Mouse (Mus musculus) C2C12 (cell line): Measurements from ENCODE around the gene Cmtr2. TPM values are rescaled to one million over a fixed set of nuclear protein-coding genes. Genes with fewer than 3 reads are reported as not detected.

ENCODE experiments used
- H3K27me3 ChIP-seq: one replicate; pipeline ENCODE4 v1.6.1; 2011; ENCODE audit not compliant: control insufficient read depth, insufficient read depth, insufficient read length
- H3K36me3 ChIP-seq: one replicate; pipeline ENCODE4 v1.6.1; 2011; ENCODE audit not compliant: control insufficient read depth, insufficient read depth
- H3K4me3 ChIP-seq: one replicate; pipeline ENCODE4 v1.5.1; 2011; ENCODE audit warnings: mild to moderate bottlenecking, control low read depth; ENCODE audit not compliant: poor library complexity, insufficient read depth, severe bottlenecking
- H3K79me2 ChIP-seq: one replicate; pipeline ENCODE4 v1.6.1; 2011; ENCODE audit not compliant: control insufficient read depth, insufficient read depth
- H3K79me3 ChIP-seq: one replicate; pipeline ENCODE4 v1.6.1; 2011; ENCODE audit warnings: low read depth, control low read depth
- H3ac ChIP-seq: one replicate; pipeline ENCODE3; 2011; ENCODE audit warnings: low read depth; ENCODE audit not compliant: control insufficient read depth, insufficient read length
- CEBPB ChIP-seq: IDR thresholded peaks from one replicate; pipeline ENCODE4 v1.6.1; 2011; ENCODE audit warnings: low read depth, mild to moderate bottlenecking, control low read depth, moderate library complexity
- CTCF ChIP-seq: IDR thresholded peaks from one replicate; pipeline ENCODE4 v1.5.1; 2011; ENCODE audit not compliant: control insufficient read depth, insufficient read depth, insufficient read length
- FOSL1 ChIP-seq: IDR thresholded peaks from one replicate; pipeline ENCODE4 v1.8.0; 2011; ENCODE audit warnings: mild to moderate bottlenecking, low read length; ENCODE audit not compliant: poor library complexity, insufficient read depth, severe bottlenecking
- MAX ChIP-seq: IDR thresholded peaks from one replicate; pipeline ENCODE4 v1.6.1; 2011; ENCODE audit warnings: mild to moderate bottlenecking, control low read depth
- MYOD1 ChIP-seq: IDR thresholded peaks from one replicate; pipeline ENCODE4 v1.6.1; 2011; ENCODE audit warnings: low read depth; ENCODE audit not compliant: control insufficient read depth, insufficient read length
- MYOG ChIP-seq: IDR thresholded peaks from one replicate; pipeline ENCODE4 v1.6.1; 2011; ENCODE audit not compliant: control insufficient read depth, insufficient read length; ENCODE audit errors: extremely low read depth
- USF1 ChIP-seq: IDR thresholded peaks from one replicate; pipeline ENCODE4 v1.6.1; 2011; ENCODE audit warnings: low read depth, mild to moderate bottlenecking, control low read depth, moderate library complexity
- polyA plus RNA-seq: library from polyadenylated mRNA; unstranded; fragments of >200 nt; fragmentation: generic; extraction: Trizol; gene quantifications from one replicate; pipeline ENCODE4 v1.2.1, GENCODE M21; 2012; ENCODE audit warnings: missing spikeins

Cmtr2 gene
- polyA plus RNA-seq, 1 experiment: 4.6 TPM

GRCm38 (mm10) chr8:110242278-110243177 is 27.1 kb downstream of the Cmtr2 start:
- Histone ChIP-seq H3K36me3 (no peaks in the 10 kb centered on the region), H3K79me2 (no peaks in the 10 kb centered on the region), H3K79me3 (no peaks in the 10 kb centered on the region), H3K27me3 (no peaks in the 10 kb centered on the region), H3ac (no peak overlapping the region), H3K4me3 (no peak overlapping the region)
- TF ChIP-seq USF1: no peak
- no peak for TF ChIP-seq FOSL1
- no peak for TF ChIP-seq MYOG

GRCm38 (mm10) chr8:110244566-110244965 is 29.1 kb downstream of the Cmtr2 start:
- H3K4me3 ChIP-seq: no peak overlapping the region
- H3K27me3 ChIP-seq: no peaks in the 10 kb centered on the region
- no peak overlapping the region for H3ac ChIP-seq
- no peaks in the 10 kb centered on the region for H3K36me3 ChIP-seq
- no peaks in the 10 kb centered on the region for H3K79me2 ChIP-seq
- no peak for TF ChIP-seq MYOD1
- no peak for TF ChIP-seq CTCF
- TF ChIP-seq FOSL1: no peak
- no peak for TF ChIP-seq CEBPB
- no peak for TF ChIP-seq MAX
- TF ChIP-seq USF1: no peak
- no peak for TF ChIP-seq MYOG
- H3K79me3 ChIP-seq: no peaks in the 10 kb centered on the region

GRCm38 (mm10) chr8:110247238-110247637 is 31.8 kb downstream of the Cmtr2 start:
- H3K4me3 ChIP-seq: no peak overlapping the region
- H3K79me3 ChIP-seq: no peaks in the 10 kb centered on the region
- no peaks in the 10 kb centered on the region for H3K27me3 ChIP-seq
- H3K79me2 ChIP-seq: no peaks in the 10 kb centered on the region
- TF ChIP-seq MAX: no peak
- no peak for TF ChIP-seq MYOG
- H3ac ChIP-seq: no peak overlapping the region
- H3K36me3 ChIP-seq: no peaks in the 10 kb centered on the region

- no peak for TF ChIP-seq MYOD1
- TF ChIP-seq FOSL1: no peak
- no peak for TF ChIP-seq MAX
- TF ChIP-seq CTCF: no peak
- no peak for TF ChIP-seq USF1
- TF ChIP-seq MYOG: no peak
- no peaks in the 10 kb centered on the region for H3K79me2 ChIP-seq
- H3K79me3 ChIP-seq: no peaks in the 10 kb centered on the region
- H3K4me3 ChIP-seq: no peak overlapping the region
- peaks cover 16% of the 10 kb centered on the region for H3K27me3 ChIP-seq
- no peak overlapping the region for H3ac ChIP-seq
- H3K36me3 ChIP-seq: no peaks in the 10 kb centered on the region
These were observed 38.5 kb downstream of the Cmtr2 start for GRCm38 (mm10) chr8:110253986-110254385.

GRCm38 (mm10) chr8:110265796-110266305 is 50.4 kb downstream of the Cmtr2 start:
- Histone ChIP-seq H3K79me2 (no peaks in the 10 kb centered on the region), H3ac (no peak overlapping the region), H3K27me3 (peaks cover 21% of the 10 kb centered on the region), H3K79me3 (no peaks in the 10 kb centered on the region), H3K4me3 (no peak overlapping the region), H3K36me3 (no peaks in the 10 kb centered on the region)
- TF ChIP-seq CTCF: no peak
- TF ChIP-seq USF1: no peak
- no peak for TF ChIP-seq FOSL1
- no peak for TF ChIP-seq MAX
- no peak for TF ChIP-seq CEBPB
- TF ChIP-seq MYOD1: no peak
- no peak for TF ChIP-seq MYOG

- Histone ChIP-seq H3K79me3 (no peaks in the 10 kb centered on the region), H3K4me3 (no peak within 1 kb of the TSS), H3K79me2 (no peaks in the 10 kb centered on the region), H3ac (no peak within 1 kb of the TSS), H3K36me3 (no peaks in the 10 kb centered on the region), H3K27me3 (peaks cover 21% of the 10 kb centered on the region)
- TF ChIP-seq MYOG (no peak), FOSL1 (no peak), CEBPB (no peak), MAX (no peak)
These were observed 51.3 kb downstream of the Cmtr2 start, which contains the start of gene Hydin for GRCm38 (mm10) chr8:110266741-110267140. TSS of gene Hydin (plus strand) at chr8:110266977.
